Mouse (Mus musculus): Measurements from ENCODE around the gene Aldh1l1. TPM values are rescaled to one million over a fixed set of nuclear protein-coding genes. Genes with fewer than 3 reads are reported as not detected.
A peak's percentile ranks its signal among the peaks of the same experiment; 100 is the strongest.

Gene Aldh1l1
- total and polyA plus RNA-seq, 3 experiments: 0.04 to 0.14 TPM; not detected in 1

DNA sequence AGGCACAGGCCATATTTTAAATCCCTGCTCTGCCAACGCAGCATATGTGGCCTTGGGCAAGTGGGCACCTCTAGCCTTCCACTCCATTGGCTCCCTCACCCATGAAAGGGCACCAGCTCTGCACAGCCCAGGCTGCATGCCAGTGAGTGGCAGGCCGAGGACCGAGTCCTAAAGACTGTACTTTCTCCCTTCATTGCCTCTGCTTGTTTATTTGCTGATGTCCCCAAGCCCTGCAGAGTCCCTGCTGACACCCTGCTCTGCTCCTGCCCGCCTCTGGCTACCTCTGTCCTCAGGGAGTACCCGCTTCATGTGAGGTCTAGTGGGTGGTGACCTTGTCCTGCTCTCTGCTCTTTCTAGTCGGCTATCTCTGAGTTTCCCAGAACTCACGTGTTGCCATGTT lies 116.9 kb downstream of the Aldh1l1 start:
- DNase-seq (ENCODE audit: low read depth, low spot score): no peak
- H3K9ac ChIP-seq (ENCODE audit: control insufficient read depth, low read depth, low read length, poor library complexity, severe bottlenecking): no peak overlapping the region
- H3K9me3 ChIP-seq (replicated peaks; ENCODE audit: insufficient read depth, low read length): no peaks in the 10 kb centered on the region
- H3K27ac ChIP-seq (ENCODE audit: control insufficient read depth, low read depth, low read length): no peak overlapping the region
- H3K27me3 ChIP-seq (ENCODE audit: control insufficient read depth in 1 of 2, insufficient read depth in 2 of 2, low read length in 2 of 2): no peaks in the 10 kb centered on the region
- no peaks in the 10 kb centered on the region; the same call in 1 of the 2 replicates for H3K79me2 ChIP-seq (ENCODE audit: control insufficient read depth, insufficient read depth, low read length, poor library complexity)
- TF ChIP-seq CHD2 (IDR thresholded peaks at IDR 0.05; ENCODE audit: low read length) (no peak), USF1 (IDR thresholded peaks at IDR 0.05; ENCODE audit: low read depth, low read length) (no peak), ELF1 (IDR thresholded peaks at IDR 0.05; ENCODE audit: low read depth, low read length) (no peak), NELFE (IDR thresholded peaks at IDR 0.05; ENCODE audit: low read depth, low read length) (no peak), SMC3 (IDR thresholded peaks at IDR 0.05; ENCODE audit: low read depth, low read length) (no peak), CTCF (IDR thresholded peaks at IDR 0.05 in 2 of 3, conservative IDR thresholded peaks at IDR 0.05 in 1 of 3; ENCODE audit: control insufficient read depth in 1 of 3, insufficient read depth in 1 of 3, low read depth in 2 of 3, low read length in 3 of 3, poor library complexity in 1 of 3, severe bottlenecking in 1 of 3) (no peak), POLR2A (IDR thresholded peaks at IDR 0.05; ENCODE audit: control insufficient read depth in 1 of 2, insufficient read depth in 1 of 2, low read depth in 1 of 2, low read length in 2 of 2, poor library complexity in 1 of 2) (no peak), SIN3A (IDR thresholded peaks at IDR 0.05; ENCODE audit: low read length) (no peak), ZNF384 (IDR thresholded peaks at IDR 0.05; ENCODE audit: low read depth, low read length) (no peak), MAX (IDR thresholded peaks at IDR 0.05; ENCODE audit: low read length) (no peak)
- H3K36me3 ChIP-seq (ENCODE audit: control insufficient read depth in 1 of 2, insufficient read depth in 2 of 2, low read length in 2 of 2): peaks cover 0 to 9% of the 10 kb centered on the region in 2 experiments; a peak in 2 of 4 replicates
- H3K4me1 ChIP-seq (ENCODE audit: control insufficient read depth in 1 of 2, insufficient read depth in 2 of 2, low read length in 2 of 2): peaks cover 6 to 16% of the 10 kb centered on the region in 2 experiments
- no peak overlapping the region for H3K4me3 ChIP-seq (ENCODE audit: control insufficient read depth in 1 of 2, insufficient read depth in 1 of 2, low read depth in 2 of 2, low read length in 2 of 2)

DNA sequence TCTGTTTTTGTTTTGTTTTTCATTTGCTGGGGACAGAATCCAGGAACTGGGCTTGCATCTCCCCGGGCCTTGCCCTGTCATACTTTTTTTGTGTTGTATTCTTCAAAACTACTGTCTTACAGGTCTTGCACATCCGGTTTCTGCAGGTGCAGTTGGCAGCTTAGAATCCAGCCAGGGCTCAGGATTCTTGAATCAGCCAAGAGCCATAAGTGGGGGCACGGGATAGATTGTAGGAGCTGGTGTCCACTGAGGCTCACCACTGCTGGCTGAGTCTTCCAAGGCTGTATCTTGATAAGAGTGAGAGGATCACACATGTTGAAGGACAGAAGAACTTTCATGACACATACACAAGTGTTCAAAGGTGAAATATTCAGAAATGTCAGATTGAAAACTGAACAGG lies 117.9 kb downstream of the Aldh1l1 start:
- no peak overlapping the region for H3K27ac ChIP-seq (ENCODE audit: control insufficient read depth, low read depth, low read length)
- peaks cover 0 to 9% of the 10 kb centered on the region in 2 experiments; a peak in 2 of 4 replicates for H3K36me3 ChIP-seq (ENCODE audit: control insufficient read depth in 1 of 2, insufficient read depth in 2 of 2, low read length in 2 of 2)
- no peaks in the 10 kb centered on the region for H3K9me3 ChIP-seq (replicated peaks; ENCODE audit: insufficient read depth, low read length)
- H3K4me3 ChIP-seq (ENCODE audit: control insufficient read depth in 1 of 2, insufficient read depth in 1 of 2, low read depth in 2 of 2, low read length in 2 of 2): peak overlapping the region; percentile 28 to 41
- H3K27me3 ChIP-seq (ENCODE audit: control insufficient read depth in 1 of 2, insufficient read depth in 2 of 2, low read length in 2 of 2): no peaks in the 10 kb centered on the region
- 0 out of 2 replicates have a peak overlapping the region, but pooled peaks have one; percentile 18 for H3K9ac ChIP-seq (ENCODE audit: control insufficient read depth, low read depth, low read length, poor library complexity, severe bottlenecking)
- no peaks in the 10 kb centered on the region; the same call in 1 of the 2 replicates for H3K79me2 ChIP-seq (ENCODE audit: control insufficient read depth, insufficient read depth, low read length, poor library complexity)
- TF ChIP-seq TBP (IDR thresholded peaks at IDR 0.05; ENCODE audit: low read depth, low read length): no peak
- no peak for TF ChIP-seq MAX (IDR thresholded peaks at IDR 0.05; ENCODE audit: low read length)
- TF ChIP-seq GATA1 (IDR thresholded peaks at IDR 0.05; ENCODE audit: low read depth, low read length): 0 out of 2 replicates have a peak, but pooled peaks have one; percentile 5
- H3K4me1 ChIP-seq (ENCODE audit: control insufficient read depth in 1 of 2, insufficient read depth in 2 of 2, low read length in 2 of 2): peaks cover 6 to 21% of the 10 kb centered on the region in 2 experiments
- no peak for DNase-seq (ENCODE audit: low read depth, low spot score)

DNA sequence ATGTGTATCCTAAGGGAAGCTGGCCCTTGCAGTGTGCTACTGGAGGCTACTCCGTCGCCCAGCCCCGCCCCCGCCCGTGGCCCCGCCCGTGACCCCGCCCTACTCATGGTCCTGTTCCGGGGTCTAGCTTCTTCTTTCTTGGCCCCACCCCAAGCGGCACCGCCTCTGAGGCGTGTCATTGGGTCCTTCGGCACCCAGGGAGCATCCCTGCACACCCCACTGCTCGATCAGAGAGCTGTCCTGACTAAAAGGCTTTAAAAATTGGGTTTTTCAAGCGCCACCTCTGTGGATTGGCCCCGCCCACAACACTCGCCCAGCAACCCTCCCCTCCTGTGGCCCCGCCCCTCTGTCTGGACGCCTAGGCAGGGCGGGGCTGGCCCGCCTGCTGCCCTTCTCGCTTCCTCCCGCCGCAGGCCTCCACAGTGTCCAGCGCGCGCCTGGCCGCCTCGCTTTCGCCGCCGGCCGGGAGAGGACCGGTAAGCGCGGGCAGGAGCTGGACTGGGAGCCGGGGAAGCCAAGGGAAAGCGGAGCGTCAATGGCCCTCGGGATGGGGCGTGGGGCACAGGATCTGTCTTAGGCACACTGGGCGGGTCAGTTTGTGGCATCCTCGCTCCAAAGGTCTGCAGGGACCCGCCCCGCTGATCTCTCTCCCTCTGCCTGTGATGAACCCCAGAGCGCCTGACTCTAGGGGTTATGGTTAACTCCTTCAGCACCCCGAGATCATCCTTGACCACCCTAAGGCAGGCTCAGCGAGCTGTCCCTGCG lies 118.5 kb downstream of the Aldh1l1 start, which contains the start of gene Slc41a3:
TSS of gene Slc41a3 (plus strand) at position 193 of the 765 bp plus-strand sequence.
- H3K4me1 ChIP-seq (ENCODE audit: control insufficient read depth in 1 of 2, insufficient read depth in 2 of 2, low read length in 2 of 2): peaks cover 6 to 21% of the 10 kb centered on the region in 2 experiments
- peaks cover 0 to 9% of the 10 kb centered on the region in 2 experiments; a peak in 2 of 4 replicates for H3K36me3 ChIP-seq (ENCODE audit: control insufficient read depth in 1 of 2, insufficient read depth in 2 of 2, low read length in 2 of 2)
- no peaks in the 10 kb centered on the region for H3K9me3 ChIP-seq (replicated peaks; ENCODE audit: insufficient read depth, low read length)
- H3K4me3 ChIP-seq (ENCODE audit: control insufficient read depth in 1 of 2, insufficient read depth in 1 of 2, low read depth in 2 of 2, low read length in 2 of 2): peak within 1 kb of the TSS; percentile 85
- H3K79me2 ChIP-seq (ENCODE audit: control insufficient read depth, insufficient read depth, low read length, poor library complexity): no peaks in the 10 kb centered on the region; the same call in 1 of the 2 replicates
- peak within 1 kb of the TSS; percentile 32; the same call in 1 of the 2 replicates for H3K27ac ChIP-seq (ENCODE audit: control insufficient read depth, low read depth, low read length)
- H3K27me3 ChIP-seq (ENCODE audit: control insufficient read depth in 1 of 2, insufficient read depth in 2 of 2, low read length in 2 of 2): no peaks in the 10 kb centered on the region
- H3K9ac ChIP-seq (ENCODE audit: control insufficient read depth, low read depth, low read length, poor library complexity, severe bottlenecking): peak within 1 kb of the TSS; percentile 74
- peak; percentile 95 for DNase-seq (ENCODE audit: low read depth, low spot score)
- TF ChIP-seq ZC3H11A (IDR thresholded peaks at IDR 0.05; ENCODE audit: low read depth, low read length) (no peak), MAX (IDR thresholded peaks at IDR 0.05; ENCODE audit: low read length) (no peak), SMC3 (IDR thresholded peaks at IDR 0.05; ENCODE audit: low read depth, low read length) (no peak), POLR2AphosphoS5 (IDR thresholded peaks at IDR 0.05; ENCODE audit: borderline replicate concordance, low read depth, low read length) (no peak), MAZ (IDR thresholded peaks at IDR 0.05; ENCODE audit: low read depth, low read length) (peak; percentile 78), KAT2A (conservative IDR thresholded peaks at IDR 0.05; ENCODE audit: low read depth, low read length) (no peak), TBP (IDR thresholded peaks at IDR 0.05; ENCODE audit: low read depth, low read length) (no peak), UBTF (IDR thresholded peaks at IDR 0.05; ENCODE audit: borderline replicate concordance, insufficient read depth, low read depth, low read length) (no peak), CHD1 (IDR thresholded peaks at IDR 0.05; ENCODE audit: low read depth, low read length) (no peak), MYC (IDR thresholded peaks at IDR 0.05; ENCODE audit: low read depth, low read length) (no peak), CHD2 (IDR thresholded peaks at IDR 0.05; ENCODE audit: low read length) (no peak), POLR2A (IDR thresholded peaks at IDR 0.05; ENCODE audit: control insufficient read depth in 1 of 2, insufficient read depth in 1 of 2, low read depth in 1 of 2, low read length in 2 of 2, poor library complexity in 1 of 2) (peak; percentile 28 to 33; a peak in 1 of 4 replicates), ELF1 (IDR thresholded peaks at IDR 0.05; ENCODE audit: low read depth, low read length) (peak; percentile 41; the same call in 1 of the 2 replicates), NRF1 (IDR thresholded peaks at IDR 0.05; ENCODE audit: insufficient read depth, low read depth, low read length, poor library complexity, severe bottlenecking) (no peak), USF2 (IDR thresholded peaks at IDR 0.05; ENCODE audit: borderline replicate concordance in 1 of 2, insufficient read depth in 1 of 2, low read depth in 1 of 2, low read length in 2 of 2) (no peak), HCFC1 (IDR thresholded peaks at IDR 0.05; ENCODE audit: low read depth, low read length) (peak; percentile 48; the same call in 1 of the 2 replicates)
